ENCODE assay signal across 15 mouse cellular contexts in genomic region chr16:93013256-93013655, GRCm38 (mm10).
"Had no signal": no experiment of that assay in that cellular context is flagged by ENCODE, and none has a peak within 500 bp of the region (broad histone marks: within the 10 kb centered on the region; RNA-seq: fewer than 3 reads in every experiment).

No protein-coding gene starts in this region.

- H3K9me3 ChIP-seq: limb, embryonic 13.5 days; liver, embryonic 15.5 days; midbrain, embryonic 15.5 days; neural tube, embryonic 13.5 days had no signal

- DNase-seq: kidney, adult 9 months; kidney, postnatal 10 days; kidney, postnatal 4 days; left cerebral cortex, postnatal 4 days; lung, adult 2 months; retina, postnatal 1 day; right cerebral cortex, postnatal 4 days; spleen, adult 18-20 months; thymus, adult 18-20 months; thymus, postnatal 14 days had no signal

- ATAC-seq: midbrain, embryonic 15.5 days had no signal

- H3K27ac ChIP-seq: limb, embryonic 13.5 days; liver, embryonic 15.5 days; midbrain, embryonic 10.5 days; midbrain, embryonic 15.5 days; neural tube, embryonic 13.5 days had no signal

- H3K36me3 ChIP-seq: limb, embryonic 13.5 days; liver, embryonic 15.5 days; midbrain, embryonic 10.5 days; midbrain, embryonic 15.5 days; neural tube, embryonic 13.5 days had no signal

- H3K4me2 ChIP-seq: limb, embryonic 13.5 days; liver, embryonic 15.5 days; midbrain, embryonic 15.5 days; neural tube, embryonic 13.5 days had no signal

- H3K4me3 ChIP-seq: limb, embryonic 13.5 days; liver, embryonic 15.5 days; midbrain, embryonic 10.5 days; midbrain, embryonic 15.5 days; neural tube, embryonic 13.5 days had no signal

- H3K4me1 ChIP-seq: liver, embryonic 15.5 days; midbrain, embryonic 10.5 days; midbrain, embryonic 15.5 days; neural tube, embryonic 13.5 days had no signal

- H3K9ac ChIP-seq: limb, embryonic 13.5 days; liver, embryonic 15.5 days; midbrain, embryonic 15.5 days; neural tube, embryonic 13.5 days had no signal

- H3K27me3 ChIP-seq: liver, embryonic 15.5 days; midbrain, embryonic 15.5 days had no signal
